Mouse (Mus musculus) MEL (cell line): ENCODE data around the gene Hsd17b2.

Source experiments
- CTCF ChIP-seq, 3 experiments: IDR thresholded peaks in 2 of 3; conservative IDR thresholded peaks in 1 of 3; 2 replicates each; pipeline ENCODE4 v1.5.1; 2011 to 2012; ENCODE audit warnings: low read length in 3 of 3, low read depth in 2 of 3, mild to moderate bottlenecking in 2 of 3, improper control_type of control experiment in 1 of 3, inconsistent platforms in 1 of 3, mixed read lengths in 1 of 3, moderate library complexity in 1 of 3; ENCODE audit not compliant: control insufficient read depth in 1 of 3, insufficient read depth in 1 of 3, poor library complexity in 1 of 3, severe bottlenecking in 1 of 3
- GATA1 ChIP-seq: IDR thresholded peaks from 2 replicates; pipeline ENCODE4 v1.6.1; 2011; ENCODE audit warnings: low read depth, low read length, improper control_type of control experiment
- MAFK ChIP-seq: IDR thresholded peaks from 2 replicates; pipeline ENCODE4 v1.6.1; 2011; ENCODE audit warnings: low read depth, mild to moderate bottlenecking, low read length, improper control_type of control experiment, borderline replicate concordance
- POLR2A ChIP-seq, 2 experiments: IDR thresholded peaks; 2 replicates each; pipeline ENCODE4 v1.6.1; 2011 to 2012; ENCODE audit warnings: low read length in 2 of 2, mild to moderate bottlenecking in 2 of 2, control low read depth in 1 of 2, improper control_type of control experiment in 1 of 2, low read depth in 1 of 2, moderate library complexity in 1 of 2; ENCODE audit not compliant: control insufficient read depth in 1 of 2, insufficient read depth in 1 of 2, poor library complexity in 1 of 2
- POLR2AphosphoS2 ChIP-seq: IDR thresholded peaks from 2 replicates; pipeline ENCODE4 v1.6.1; 2011; ENCODE audit warnings: low read length, improper control_type of control experiment
- UBTF ChIP-seq: IDR thresholded peaks from 2 replicates; pipeline ENCODE4 v1.6.1; 2012; ENCODE audit warnings: low read depth, mild to moderate bottlenecking, inconsistent platforms, low read length, improper control_type of control experiment, moderate library complexity, borderline replicate concordance; ENCODE audit not compliant: insufficient read depth

DNA sequence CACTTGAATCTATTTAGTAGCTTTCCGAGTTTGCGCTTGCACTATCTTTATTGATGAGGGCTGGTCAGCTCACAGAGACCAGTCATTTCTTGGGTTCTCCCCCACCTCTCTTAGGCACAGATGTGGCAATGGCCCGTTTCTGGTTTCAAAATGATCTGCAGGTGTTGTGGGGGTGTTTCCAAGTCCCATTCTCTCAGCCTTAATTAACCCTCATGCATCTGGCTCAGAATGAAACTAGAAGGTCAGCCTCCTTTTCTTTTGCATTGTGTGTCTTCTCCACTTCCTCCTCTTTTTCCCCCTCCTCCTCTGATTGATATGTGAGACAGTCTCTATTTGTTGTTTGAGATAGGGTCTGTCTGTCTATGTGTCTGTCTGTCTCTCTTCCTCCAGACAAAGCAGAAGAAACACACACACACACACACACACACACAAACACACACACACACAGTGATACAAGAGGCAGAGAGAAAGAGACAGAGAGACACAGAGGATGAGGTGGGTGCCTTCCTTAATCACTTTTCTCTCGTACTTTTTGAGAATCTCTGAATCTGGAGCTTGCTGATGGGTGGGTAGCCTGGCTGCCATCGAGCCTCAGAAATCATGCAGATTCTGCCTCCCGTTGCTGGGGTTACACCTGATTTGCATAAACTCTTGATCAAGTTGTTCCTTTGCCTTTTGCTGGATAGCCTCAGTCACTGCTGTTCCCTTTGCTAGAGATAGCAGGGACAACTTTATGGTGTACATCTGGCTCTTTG, 79.8 kb downstream of the Hsd17b2 start:
- TF ChIP-seq POLR2A (IDR thresholded peaks at IDR 0.05; ENCODE audit: control insufficient read depth in 1 of 2, insufficient read depth in 1 of 2, low read depth in 1 of 2, low read length in 2 of 2, poor library complexity in 1 of 2) (no peak), GATA1 (no peak), CTCF (IDR thresholded peaks at IDR 0.05 in 2 of 3, conservative IDR thresholded peaks at IDR 0.05 in 1 of 3; ENCODE audit: control insufficient read depth in 1 of 3, insufficient read depth in 1 of 3, low read depth in 2 of 3, low read length in 3 of 3, poor library complexity in 1 of 3, severe bottlenecking in 1 of 3) (no peak), MAFK (no peak), POLR2AphosphoS2 (no peak), UBTF (no peak)
